Mouse (Mus musculus): ENCODE results near the gene Elovl5. TPM values are rescaled to one million over a fixed set of nuclear protein-coding genes. Genes with fewer than 3 reads are reported as not detected.

Elovl5 gene
- total RNA-seq, 2 experiments from 2014 or later = 9.3 to 11.8 TPM

GRCm38 (mm10) chr9:77995235-77995634 lies 78.1 kb downstream of the Elovl5 start:
- no peak for DNase-seq

DNA sequence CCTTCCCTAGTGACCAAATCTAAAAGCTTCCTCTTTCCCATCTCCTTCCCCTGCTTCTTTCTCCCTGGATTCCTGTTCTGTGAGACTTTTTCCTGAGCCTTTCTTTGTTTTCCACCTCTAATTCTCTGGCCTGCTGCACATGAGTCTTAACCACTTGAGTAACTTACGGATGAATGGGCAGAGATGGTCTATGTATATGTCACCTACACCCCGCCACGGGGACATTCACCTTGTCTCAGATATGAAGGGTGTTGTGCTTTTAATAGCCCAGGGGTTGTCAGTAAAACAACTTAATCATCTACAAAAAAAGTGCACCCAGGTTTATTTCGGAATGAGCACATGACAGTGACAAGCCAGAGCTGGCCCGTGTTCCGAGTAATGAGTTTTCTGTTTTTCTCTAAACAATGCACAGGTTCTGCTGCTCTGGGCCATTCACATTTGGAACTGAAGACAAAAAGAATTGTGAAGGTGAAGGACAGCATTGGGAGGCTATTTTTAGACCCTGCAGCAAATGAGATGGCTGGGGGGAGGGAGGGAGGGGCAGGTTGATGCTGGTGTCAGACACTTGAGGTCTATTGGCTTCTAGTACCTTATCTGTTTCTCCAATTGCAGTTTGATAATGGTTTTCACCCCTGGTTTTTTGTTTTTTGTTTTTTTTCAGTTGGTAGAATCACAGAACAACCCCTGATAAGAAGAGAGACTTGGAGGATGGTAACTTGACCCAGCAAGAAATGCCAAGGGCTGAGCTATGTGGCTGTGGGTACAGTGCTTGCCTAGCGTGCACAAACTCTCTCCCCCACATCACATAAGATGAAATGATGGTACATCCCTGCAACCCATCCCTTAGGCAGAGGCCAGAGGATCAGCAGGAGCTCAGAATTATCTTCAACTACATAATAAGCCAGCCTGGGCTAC lies 83.7 kb downstream of the Elovl5 start:
- no peak for DNase-seq

GRCm38 (mm10) chr9:78003278-78003677 lies 86.1 kb downstream of the Elovl5 start:
- DNase-seq = no peak

- no peak for DNase-seq
Observed at GRCm38 (mm10) chr9:78005481-78005880, 88.3 kb downstream of the Elovl5 start.

GRCm38 (mm10) chr9:78006209-78007001 lies 89.2 kb downstream of the Elovl5 start:
- DNase-seq = peak; percentile 74

DNA sequence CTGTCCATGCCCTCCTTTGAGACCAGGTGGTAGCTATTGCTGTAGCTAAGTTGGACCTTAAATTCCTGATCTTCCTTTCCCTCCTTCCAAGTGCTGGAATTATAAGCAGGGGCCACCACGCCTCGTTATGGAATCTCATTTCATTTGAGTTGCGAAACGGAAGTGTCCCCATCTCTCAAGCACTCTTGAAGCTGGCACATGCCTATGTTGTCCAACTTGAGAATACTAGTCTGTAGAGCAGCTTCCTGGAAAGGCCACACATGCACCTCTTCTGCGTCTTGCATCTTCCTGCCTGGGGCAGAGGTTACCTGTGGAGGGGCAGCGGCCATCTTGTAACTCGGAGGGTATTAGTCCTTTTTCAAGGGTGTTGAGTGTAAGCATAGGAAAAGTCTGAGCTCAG lies 92.2 kb downstream of the Elovl5 start:
- DNase-seq = no peak

DNA sequence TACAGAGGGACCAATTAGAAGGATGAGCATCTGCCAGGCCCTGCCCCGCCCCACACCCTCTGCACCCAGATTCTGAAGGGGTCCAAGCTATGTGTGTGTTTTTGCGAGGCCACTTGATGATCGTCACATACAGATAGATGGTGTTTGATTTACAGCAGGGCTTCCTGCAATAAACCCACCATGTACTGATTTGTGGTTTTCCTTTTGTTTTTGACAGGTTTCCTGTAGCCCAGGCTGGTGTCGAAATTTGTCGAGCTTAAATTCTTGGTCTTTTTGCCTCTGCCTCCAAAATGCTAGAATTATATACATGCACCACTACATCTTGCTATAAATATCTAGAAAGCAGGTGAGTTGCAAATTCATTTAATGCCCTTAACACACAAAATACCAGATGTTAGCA lies 93.0 kb downstream of the Elovl5 start:
- no peak for DNase-seq

- DNase-seq = no peak
Observed at GRCm38 (mm10) chr9:78010707-78011106, 93.5 kb downstream of the Elovl5 start.

GRCm38 (mm10) chr9:78012066-78012465 lies 94.9 kb downstream of the Elovl5 start:
- no peak for DNase-seq

DNA sequence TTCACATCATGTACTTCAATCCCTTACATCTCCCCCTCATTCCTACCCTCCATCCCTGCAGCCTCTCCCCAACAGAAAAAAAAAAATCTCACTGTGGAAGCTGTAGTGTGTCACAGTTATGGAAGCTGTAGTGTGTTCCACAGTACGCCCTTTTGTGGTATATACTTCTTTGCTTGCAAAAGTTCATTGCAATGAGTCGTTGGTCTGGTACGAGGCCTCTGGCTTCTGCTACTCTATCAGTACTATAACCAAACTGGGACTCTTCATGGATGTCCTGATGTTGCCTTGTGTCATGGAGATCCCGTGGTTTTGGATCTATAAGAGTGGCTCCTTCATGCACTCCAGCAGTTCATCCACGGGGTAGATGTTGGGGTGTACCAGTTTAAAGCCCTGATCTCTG lies 95.5 kb downstream of the Elovl5 start:
- no peak for DNase-seq

DNA sequence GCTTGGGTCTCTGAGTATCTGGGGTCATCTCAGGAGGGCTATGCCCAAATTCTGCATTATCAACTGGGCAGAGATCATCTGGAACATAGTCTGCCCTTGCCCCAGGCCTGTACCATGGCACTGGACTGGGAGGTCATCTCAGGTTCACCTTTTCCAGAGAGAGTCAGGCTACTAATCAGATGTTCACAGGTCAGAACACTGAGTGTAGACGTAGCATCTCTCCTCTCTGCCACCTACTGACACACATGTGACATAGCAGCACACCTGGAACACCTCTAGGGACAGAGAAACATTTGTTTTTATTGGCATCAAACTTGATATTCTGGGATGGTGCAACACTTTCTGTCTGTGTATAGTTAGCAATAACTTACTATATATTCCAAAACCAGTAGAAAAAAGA lies 96.6 kb downstream of the Elovl5 start:
- DNase-seq = no peak

DNA sequence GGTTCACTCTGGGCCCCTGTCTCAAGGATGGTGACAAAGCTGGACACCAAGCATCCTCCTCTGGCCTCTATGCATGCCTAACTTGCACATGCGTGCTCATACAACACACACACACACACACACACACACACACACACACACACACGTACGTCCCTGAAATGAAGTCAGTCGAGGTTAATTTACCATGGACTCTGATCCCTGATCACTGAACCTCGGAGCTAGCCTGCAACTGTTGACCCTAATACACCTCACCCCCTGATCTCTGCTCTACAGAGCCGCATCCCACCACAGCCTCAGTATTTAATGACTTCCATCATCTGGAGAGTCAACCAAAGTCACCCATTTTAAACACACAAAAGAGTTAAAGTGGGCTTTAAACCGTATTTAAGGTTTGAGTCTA lies 98.7 kb downstream of the Elovl5 start:
- no peak for DNase-seq

DNA sequence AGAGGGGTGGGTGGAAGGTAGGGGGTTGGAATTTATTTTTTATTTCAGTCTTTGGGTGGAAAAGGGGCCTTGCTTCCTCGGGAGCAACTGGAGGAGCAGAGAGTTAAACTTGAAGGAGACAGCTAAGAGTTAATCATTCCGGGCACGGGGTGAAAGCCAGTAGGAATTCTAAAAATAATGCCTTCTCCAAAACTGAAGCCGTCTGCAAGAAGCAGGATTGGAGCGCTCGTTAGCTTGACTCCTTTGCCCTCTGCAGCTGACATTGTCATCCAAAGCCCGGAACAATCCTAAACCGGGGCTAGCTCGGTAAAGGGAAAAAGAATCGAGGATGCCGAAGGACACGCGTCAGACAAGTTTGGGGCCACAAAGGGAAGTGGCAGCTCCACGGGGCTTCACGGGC lies 99.1 kb downstream of the Elovl5 start:
- DNase-seq = no peak

DNA sequence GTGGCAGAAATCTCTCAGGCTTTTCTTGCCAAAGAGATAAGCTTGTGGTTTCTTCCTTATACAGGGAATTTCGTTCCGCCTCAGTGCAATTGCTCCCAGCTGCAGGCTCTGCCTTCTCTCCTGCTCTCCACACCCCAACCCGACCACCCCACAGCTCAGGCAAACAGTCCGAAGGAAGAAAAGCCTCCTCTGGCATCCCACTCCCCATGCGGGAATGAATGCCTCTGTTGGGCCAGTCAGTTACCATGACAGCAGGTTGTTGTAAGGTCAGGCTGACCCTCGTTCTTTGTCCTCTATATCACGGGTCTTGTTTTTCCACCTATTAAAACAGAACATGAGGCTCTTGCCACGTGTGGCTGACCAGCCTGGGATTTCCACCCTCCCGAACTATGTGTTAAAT lies 104.1 kb downstream of the Elovl5 start:
- no peak for DNase-seq

GRCm38 (mm10) chr9:78022187-78022945 lies 105.2 kb downstream of the Elovl5 start:
- peak; percentile 35 for DNase-seq

- no peak for DNase-seq
Observed at GRCm38 (mm10) chr9:78024823-78025222, 107.7 kb downstream of the Elovl5 start.

DNA sequence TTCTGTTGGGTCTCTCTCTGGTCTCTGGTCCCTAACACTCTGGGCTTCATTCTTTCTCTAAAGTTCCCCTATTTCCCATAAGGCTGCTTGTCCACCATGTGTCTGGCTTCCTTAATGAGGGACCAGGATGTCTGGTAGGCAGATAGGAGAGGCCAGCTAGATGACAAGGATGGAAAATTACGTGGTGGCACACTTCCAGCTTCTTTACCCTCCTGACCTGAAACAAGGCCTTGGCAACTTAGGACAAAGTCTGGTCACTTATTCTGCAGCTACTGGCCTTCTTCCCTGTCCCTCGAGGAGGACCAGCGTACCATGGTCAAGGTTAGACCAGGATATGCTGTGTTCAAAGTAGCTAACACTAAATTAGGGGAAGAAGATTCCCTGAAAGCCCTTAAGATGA lies 109.9 kb downstream of the Elovl5 start:
- no peak for DNase-seq

GRCm38 (mm10) chr9:78030835-78031456 lies 113.8 kb downstream of the Elovl5 start:
- no peak for DNase-seq

GRCm38 (mm10) chr9:78032930-78033329 lies 115.8 kb downstream of the Elovl5 start:
- DNase-seq = no peak
